Mouse (Mus musculus): ENCODE data around the gene Efhd2. TPM values are rescaled to one million over a fixed set of nuclear protein-coding genes. Genes with fewer than 3 reads are reported as not detected.

Efhd2 gene
- polyA plus RNA-seq, 1 experiment from 2014 or later: 38.5 TPM

GRCm38 (mm10) chr4:141885451-141885850 lies 10.7 kb upstream of the Efhd2 start:
- no peak for ATAC-seq (ENCODE audit: low read depth)
- H3K9me3 ChIP-seq (replicated peaks; ENCODE audit: control insufficient read depth, low read length): no peaks in the 10 kb centered on the region
- H3K4me3 ChIP-seq (ENCODE audit: low read depth, low read length): no peak overlapping the region
- peaks cover 3% of the 10 kb centered on the region; the same call in 1 of the 2 replicates for H3K27me3 ChIP-seq (ENCODE audit: control insufficient read depth, insufficient read depth, low read depth, low read length)
- no peaks in the 10 kb centered on the region; the same call in 1 of the 2 replicates for H3K4me1 ChIP-seq (ENCODE audit: control insufficient read depth, low read depth, low read length)
- H3K36me3 ChIP-seq (ENCODE audit: control insufficient read depth, insufficient read depth): no peaks in the 10 kb centered on the region
- H3K9ac ChIP-seq (ENCODE audit: low read depth, low read length): no peak overlapping the region
- H3K4me2 ChIP-seq (ENCODE audit: low read depth, low read length): no peak overlapping the region
- 54% methylated on average over 9 of the region's 9 CpGs for WGBS (ENCODE audit: insufficient replicate concordance)
- no peak overlapping the region for H3K27ac ChIP-seq (ENCODE audit: low read length)

- Histone ChIP-seq H3K27ac (ENCODE audit: low read length) (no peak overlapping the region), H3K9me3 (replicated peaks; ENCODE audit: control insufficient read depth, low read length) (no peaks in the 10 kb centered on the region), H3K4me3 (ENCODE audit: low read depth, low read length) (no peak overlapping the region), H3K36me3 (ENCODE audit: control insufficient read depth, insufficient read depth) (no peaks in the 10 kb centered on the region), H3K9ac (ENCODE audit: low read depth, low read length) (no peak overlapping the region), H3K4me1 (ENCODE audit: control insufficient read depth, low read depth, low read length) (no peaks in the 10 kb centered on the region; the same call in 1 of the 2 replicates), H3K27me3 (ENCODE audit: control insufficient read depth, insufficient read depth, low read depth, low read length) (peaks cover 3% of the 10 kb centered on the region; the same call in 1 of the 2 replicates), H3K4me2 (ENCODE audit: low read depth, low read length) (no peak overlapping the region)
- no peak for ATAC-seq (ENCODE audit: low read depth)
- 70% methylated on average over 7 of the region's 7 CpGs for WGBS (ENCODE audit: insufficient replicate concordance)
These were observed 8.1 kb upstream of the Efhd2 start for GRCm38 (mm10) chr4:141882858-141883257.

GRCm38 (mm10) chr4:141881950-141882349 lies 7.2 kb upstream of the Efhd2 start:
- peaks cover 7% of the 10 kb centered on the region for H3K27me3 ChIP-seq (ENCODE audit: control insufficient read depth, insufficient read depth, low read depth, low read length)
- 40% methylated on average over 5 of the region's 5 CpGs for WGBS (ENCODE audit: insufficient replicate concordance)
- H3K27ac ChIP-seq (ENCODE audit: low read length): no peak overlapping the region

GRCm38 (mm10) chr4:141881289-141881914 lies 6.7 kb upstream of the Efhd2 start:
- peaks cover 2% of the 10 kb centered on the region for H3K4me1 ChIP-seq (ENCODE audit: control insufficient read depth, low read depth, low read length)
- no peak overlapping the region for H3K4me2 ChIP-seq (ENCODE audit: low read depth, low read length)
- H3K27ac ChIP-seq (ENCODE audit: low read length): no peak overlapping the region
- 49% methylated on average over 10 of the region's 10 CpGs for WGBS (ENCODE audit: insufficient replicate concordance)
- no peaks in the 10 kb centered on the region for H3K36me3 ChIP-seq (ENCODE audit: control insufficient read depth, insufficient read depth)
- no peak overlapping the region for H3K9ac ChIP-seq (ENCODE audit: low read depth, low read length)
- peaks cover 7% of the 10 kb centered on the region for H3K27me3 ChIP-seq (ENCODE audit: control insufficient read depth, insufficient read depth, low read depth, low read length)
- peak; percentile 24; the same call in 1 of the 2 replicates for ATAC-seq (ENCODE audit: low read depth)
- no peak overlapping the region for H3K4me3 ChIP-seq (ENCODE audit: low read depth, low read length)
- no peaks in the 10 kb centered on the region for H3K9me3 ChIP-seq (replicated peaks; ENCODE audit: control insufficient read depth, low read length)

More at GRCm38 (mm10) chr4:141881950-141882349, 7.2 kb upstream of the Efhd2 start:
- H3K4me1 ChIP-seq (ENCODE audit: control insufficient read depth, low read depth, low read length): no peaks in the 10 kb centered on the region; the same call in 1 of the 2 replicates
- no peak overlapping the region for H3K4me2 ChIP-seq (ENCODE audit: low read depth, low read length)
- H3K9me3 ChIP-seq (replicated peaks; ENCODE audit: control insufficient read depth, low read length): no peaks in the 10 kb centered on the region
- H3K4me3 ChIP-seq (ENCODE audit: low read depth, low read length): no peak overlapping the region
- H3K9ac ChIP-seq (ENCODE audit: low read depth, low read length): no peak overlapping the region
- no peaks in the 10 kb centered on the region for H3K36me3 ChIP-seq (ENCODE audit: control insufficient read depth, insufficient read depth)
- no peak for ATAC-seq (ENCODE audit: low read depth)

- Histone ChIP-seq H3K27me3 (ENCODE audit: control insufficient read depth, insufficient read depth, low read depth, low read length) (peaks cover 7% of the 10 kb centered on the region), H3K4me1 (ENCODE audit: control insufficient read depth, low read depth, low read length) (peaks cover 17% of the 10 kb centered on the region), H3K9ac (ENCODE audit: low read depth, low read length) (no peak overlapping the region), H3K9me3 (replicated peaks; ENCODE audit: control insufficient read depth, low read length) (no peaks in the 10 kb centered on the region), H3K36me3 (ENCODE audit: control insufficient read depth, insufficient read depth) (no peaks in the 10 kb centered on the region), H3K4me3 (ENCODE audit: low read depth, low read length) (no peak overlapping the region), H3K27ac (ENCODE audit: low read length) (no peak overlapping the region), H3K4me2 (ENCODE audit: low read depth, low read length) (no peak overlapping the region)
- WGBS (ENCODE audit: insufficient replicate concordance): 60% methylated on average over 9 of the region's 9 CpGs
- ATAC-seq (ENCODE audit: low read depth): no peak
These were observed 5.2 kb upstream of the Efhd2 start for GRCm38 (mm10) chr4:141879875-141880274.

- Histone ChIP-seq H3K4me3 (ENCODE audit: low read depth, low read length) (no peak overlapping the region), H3K27ac (ENCODE audit: low read length) (no peak overlapping the region), H3K4me1 (ENCODE audit: control insufficient read depth, low read depth, low read length) (peaks cover 18% of the 10 kb centered on the region), H3K9ac (ENCODE audit: low read depth, low read length) (no peak overlapping the region), H3K9me3 (replicated peaks; ENCODE audit: control insufficient read depth, low read length) (no peaks in the 10 kb centered on the region), H3K4me2 (ENCODE audit: low read depth, low read length) (no peak overlapping the region), H3K36me3 (ENCODE audit: control insufficient read depth, insufficient read depth) (no peaks in the 10 kb centered on the region), H3K27me3 (ENCODE audit: control insufficient read depth, insufficient read depth, low read depth, low read length) (peaks cover 7% of the 10 kb centered on the region)
- ATAC-seq (ENCODE audit: low read depth): no peak
- WGBS (ENCODE audit: insufficient replicate concordance): 72% methylated on average over 4 of the region's 4 CpGs
These were observed 4.4 kb upstream of the Efhd2 start for GRCm38 (mm10) chr4:141879074-141879473.

DNA sequence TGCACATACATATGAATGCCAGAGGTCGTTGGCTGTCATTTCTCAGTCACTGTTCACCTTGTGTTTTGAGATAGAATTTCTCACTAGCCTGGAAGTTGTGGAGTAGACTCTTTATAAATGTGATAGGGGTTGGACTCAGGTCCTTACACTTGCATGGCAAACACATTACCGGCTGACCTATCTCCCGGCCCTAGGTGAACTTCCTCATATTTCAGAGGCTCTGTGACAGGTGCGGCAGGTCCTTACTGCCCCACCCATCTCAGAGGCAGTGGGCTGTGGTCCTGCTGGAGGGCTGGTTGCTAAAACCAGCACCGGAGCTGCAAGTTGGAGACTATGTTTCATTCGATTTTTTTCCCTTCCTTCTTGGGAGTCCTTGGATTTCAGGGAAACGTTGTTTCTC lies 3.9 kb upstream of the Efhd2 start:
- Histone ChIP-seq H3K36me3 (ENCODE audit: control insufficient read depth, insufficient read depth) (no peaks in the 10 kb centered on the region), H3K4me1 (ENCODE audit: control insufficient read depth, low read depth, low read length) (peaks cover 23% of the 10 kb centered on the region), H3K4me3 (ENCODE audit: low read depth, low read length) (no peak overlapping the region), H3K9ac (ENCODE audit: low read depth, low read length) (no peak overlapping the region), H3K4me2 (ENCODE audit: low read depth, low read length) (no peak overlapping the region), H3K27me3 (ENCODE audit: control insufficient read depth, insufficient read depth, low read depth, low read length) (peaks cover 7% of the 10 kb centered on the region), H3K27ac (ENCODE audit: low read length) (no peak overlapping the region), H3K9me3 (replicated peaks; ENCODE audit: control insufficient read depth, low read length) (no peaks in the 10 kb centered on the region)
- WGBS (ENCODE audit: insufficient replicate concordance): 37% methylated on average over 7 of the region's 7 CpGs
- ATAC-seq (ENCODE audit: low read depth): no peak

DNA sequence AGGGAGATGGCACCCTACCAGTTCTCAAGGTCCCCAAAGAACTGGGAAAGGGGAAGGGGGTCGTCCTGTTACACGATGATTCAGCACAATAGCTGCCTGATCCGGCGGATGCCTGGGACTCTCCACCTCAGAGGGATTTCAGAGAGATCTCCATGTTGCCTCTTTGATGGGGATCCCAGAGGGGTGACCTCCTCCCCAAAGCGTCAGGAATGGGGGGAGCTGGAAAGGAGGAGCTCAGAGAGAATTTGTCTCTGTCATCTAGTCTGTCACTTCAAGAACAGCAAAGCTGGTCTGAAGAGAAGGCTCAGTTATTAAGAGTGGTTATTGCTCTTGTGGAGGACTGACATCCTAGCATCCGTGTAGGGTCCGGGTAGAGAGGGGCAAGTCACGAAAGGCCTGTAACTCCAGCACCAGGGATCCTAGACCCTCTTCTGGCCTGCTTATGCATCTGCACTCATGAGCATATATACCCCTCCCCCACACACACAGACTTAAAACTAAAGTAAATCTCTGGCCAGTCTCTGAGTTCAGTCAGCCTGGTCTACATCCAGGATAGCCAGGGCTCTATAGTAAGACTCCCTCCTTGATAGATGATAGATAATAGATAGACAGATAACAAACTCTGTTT lies 875 bp upstream of the Efhd2 start:
- Histone ChIP-seq H3K9ac (ENCODE audit: low read depth, low read length) (peak overlapping the region; percentile 33), H3K36me3 (ENCODE audit: control insufficient read depth, insufficient read depth) (no peaks in the 10 kb centered on the region), H3K9me3 (replicated peaks; ENCODE audit: control insufficient read depth, low read length) (no peaks in the 10 kb centered on the region), H3K27ac (ENCODE audit: low read length) (peak overlapping the region; percentile 60), H3K4me3 (ENCODE audit: low read depth, low read length) (peak overlapping the region; percentile 85), H3K27me3 (ENCODE audit: control insufficient read depth, insufficient read depth, low read depth, low read length) (peaks cover 3% of the 10 kb centered on the region), H3K4me1 (ENCODE audit: control insufficient read depth, low read depth, low read length) (peaks cover 53% of the 10 kb centered on the region), H3K4me2 (ENCODE audit: low read depth, low read length) (peak overlapping the region; percentile 98)
- WGBS (ENCODE audit: insufficient replicate concordance): 17% methylated on average over 8 of the region's 8 CpGs
- ATAC-seq (ENCODE audit: low read depth): no peak

DNA sequence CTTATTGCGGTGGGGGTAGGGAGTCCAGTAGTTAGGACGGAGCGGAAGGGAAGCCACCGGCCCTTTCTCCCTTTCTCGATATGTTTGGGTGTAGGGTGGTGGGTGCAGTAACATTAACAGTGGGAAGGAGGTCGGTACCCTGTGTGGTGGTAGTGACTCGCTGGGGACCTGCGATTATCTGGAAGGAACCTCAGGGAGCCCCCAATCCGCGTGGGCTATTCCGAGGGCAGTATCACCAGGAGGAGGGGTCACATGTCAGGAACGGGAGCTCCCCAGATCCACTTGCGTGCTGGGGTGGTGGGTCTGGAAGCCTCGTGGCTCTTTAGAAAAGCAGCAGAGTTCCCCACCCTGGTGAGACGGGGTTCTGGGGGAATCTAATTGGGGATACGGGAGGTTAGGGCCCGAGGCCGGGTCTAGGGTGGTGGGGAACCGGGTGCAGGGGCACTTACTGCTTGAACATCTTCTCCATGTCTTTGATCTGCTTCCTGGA lies 564 bp downstream of the Efhd2 start:
- H3K4me2 ChIP-seq (ENCODE audit: low read depth, low read length): peak overlapping the region; percentile 98
- 0 out of 2 replicates have a peak, but pooled peaks have one; percentile 0 for ATAC-seq (ENCODE audit: low read depth)
- H3K9ac ChIP-seq (ENCODE audit: low read depth, low read length): peak overlapping the region; percentile 88
- H3K4me3 ChIP-seq (ENCODE audit: low read depth, low read length): peak overlapping the region; percentile 85
- no peaks in the 10 kb centered on the region for H3K9me3 ChIP-seq (replicated peaks; ENCODE audit: control insufficient read depth, low read length)
- H3K27ac ChIP-seq (ENCODE audit: low read length): peak overlapping the region; percentile 87
- H3K4me1 ChIP-seq (ENCODE audit: control insufficient read depth, low read depth, low read length): peaks cover 58% of the 10 kb centered on the region
- under 1% methylated on average over 19 of the region's 19 CpGs for WGBS (ENCODE audit: insufficient replicate concordance)
- no peaks in the 10 kb centered on the region for H3K36me3 ChIP-seq (ENCODE audit: control insufficient read depth, insufficient read depth)
- peaks cover 3% of the 10 kb centered on the region for H3K27me3 ChIP-seq (ENCODE audit: control insufficient read depth, insufficient read depth, low read depth, low read length)

All from liver, embryonic 16.5 days (tissue).